Mouse (Mus musculus): ENCODE data around the gene Tnip3. TPM values are rescaled to one million over a fixed set of nuclear protein-coding genes. Genes with fewer than 3 reads are reported as not detected.

Tnip3 gene
- polyA plus RNA-seq (2014; fragmentation: Nextera tagmentation; extraction: Ambion mirVana): not detected in 2 replicates

DNA sequence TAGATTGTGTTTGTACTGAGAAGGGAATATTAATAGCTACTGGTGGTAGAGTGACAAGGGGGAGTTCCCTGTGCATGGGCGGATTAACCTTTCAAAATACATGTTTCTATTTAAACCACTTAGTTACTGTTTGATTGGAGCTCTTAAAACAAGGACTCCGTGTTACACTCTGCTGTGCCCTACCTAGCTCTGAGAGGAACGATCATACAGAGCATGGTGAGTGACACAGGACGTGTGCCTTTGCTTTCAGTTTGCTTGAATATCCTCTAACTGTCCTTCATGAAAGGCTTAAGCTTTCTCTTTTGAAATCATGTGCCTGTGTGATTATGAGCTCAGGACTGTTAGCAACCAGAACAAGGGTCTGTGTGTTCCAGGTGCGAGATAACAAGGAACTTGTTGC is at the start of gene Tnip3:
Gene Tnip3 (plus strand): TSS at position 122 of the 400 bp plus-strand sequence.
- no peak within 1 kb of the TSS for H3K9ac ChIP-seq
- no peaks in the 10 kb centered on the region for H3K4me1 ChIP-seq (replicated peaks; ENCODE audit: control insufficient read depth, insufficient read depth, low read length)
- no peaks in the 10 kb centered on the region for H3K27me3 ChIP-seq (ENCODE audit: control insufficient read depth, insufficient read depth, low read length)
- no peak within 1 kb of the TSS for H3K4me3 ChIP-seq (replicated peaks; ENCODE audit: low read length)
- H3K4me2 ChIP-seq (replicated peaks): no peak within 1 kb of the TSS
- ATAC-seq (ENCODE audit: low FRiP score) (no peak), DNase-seq (ENCODE audit: low spot score) (no peak)
- H3K27ac ChIP-seq: no peak within 1 kb of the TSS
- H3K9me3 ChIP-seq (ENCODE audit: control insufficient read depth, low read length): no peaks in the 10 kb centered on the region
- H3K36me3 ChIP-seq (replicated peaks; ENCODE audit: control insufficient read depth, insufficient read depth): no peaks in the 10 kb centered on the region
- WGBS: 88% methylated on average over 5 of the region's 5 CpGs

DNA sequence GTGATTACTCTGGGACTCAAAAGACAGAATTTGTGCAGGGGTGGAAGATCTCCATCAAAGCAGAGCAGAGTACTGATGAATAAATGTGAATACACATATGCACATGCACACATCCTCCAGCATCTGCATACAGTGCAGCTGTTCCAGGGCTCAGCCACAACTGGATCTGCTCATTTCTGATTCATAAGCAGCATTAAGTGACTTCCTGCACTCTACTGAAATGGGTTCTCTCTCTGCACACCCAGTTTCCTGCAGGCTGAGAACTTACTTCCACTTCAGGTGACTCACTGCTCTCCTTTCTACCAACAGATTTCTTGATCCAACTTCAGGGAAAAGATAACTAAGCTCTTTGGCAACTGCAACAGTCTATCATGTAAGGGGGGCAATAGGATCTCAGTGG is 26.3 kb upstream of the Tnip3 start:
- ATAC-seq (ENCODE audit: low FRiP score) (no peak), DNase-seq (ENCODE audit: low spot score) (no peak)
- Histone ChIP-seq H3K27me3 (ENCODE audit: control insufficient read depth, insufficient read depth, low read length) (no peaks in the 10 kb centered on the region), H3K9me3 (ENCODE audit: control insufficient read depth, low read length) (no peaks in the 10 kb centered on the region), H3K4me1 (replicated peaks; ENCODE audit: control insufficient read depth, insufficient read depth, low read length) (no peaks in the 10 kb centered on the region), H3K27ac (no peak overlapping the region), H3K9ac (no peak overlapping the region), H3K4me2 (replicated peaks) (no peak overlapping the region), H3K4me3 (replicated peaks; ENCODE audit: low read length) (no peak overlapping the region), H3K36me3 (replicated peaks; ENCODE audit: control insufficient read depth, insufficient read depth) (no peaks in the 10 kb centered on the region)

DNA sequence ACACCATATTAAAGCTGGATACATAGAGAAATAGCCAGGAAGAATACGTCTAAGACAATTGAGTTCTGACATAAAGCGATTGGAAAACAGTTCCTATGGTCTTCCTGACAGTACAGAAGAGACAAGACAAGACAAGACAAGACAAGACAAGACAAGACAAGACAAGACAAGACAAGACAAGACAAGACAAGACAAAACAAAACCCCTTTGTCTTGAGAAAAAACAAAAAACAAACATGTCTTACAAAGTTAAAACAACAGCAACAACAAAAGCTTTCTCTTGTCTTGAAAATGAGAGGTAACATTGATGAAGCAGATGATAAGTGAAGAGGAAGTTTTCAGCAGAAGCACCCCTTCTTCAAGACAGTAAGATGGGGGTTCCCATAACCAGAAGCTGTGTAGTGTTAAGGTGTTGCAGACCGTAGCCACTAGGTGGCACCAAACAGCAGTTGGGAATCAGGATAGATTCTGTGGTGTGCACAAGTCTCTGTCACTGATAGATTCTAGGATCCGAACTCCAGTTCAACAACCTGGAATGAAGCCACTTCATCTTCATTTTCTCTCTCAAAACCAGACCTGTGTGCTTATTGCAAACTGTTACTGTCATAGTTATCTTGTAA is 15.0 kb upstream of the Tnip3 start:
- Histone ChIP-seq H3K36me3 (replicated peaks; ENCODE audit: control insufficient read depth, insufficient read depth) (no peaks in the 10 kb centered on the region), H3K27ac (no peak overlapping the region), H3K9ac (no peak overlapping the region), H3K27me3 (ENCODE audit: control insufficient read depth, insufficient read depth, low read length) (no peaks in the 10 kb centered on the region), H3K4me1 (replicated peaks; ENCODE audit: control insufficient read depth, insufficient read depth, low read length) (no peaks in the 10 kb centered on the region), H3K9me3 (ENCODE audit: control insufficient read depth, low read length) (no peaks in the 10 kb centered on the region), H3K4me2 (replicated peaks) (no peak overlapping the region), H3K4me3 (replicated peaks; ENCODE audit: low read length) (no peak overlapping the region)
- ATAC-seq (ENCODE audit: low FRiP score) (peak; percentile 89), DNase-seq (ENCODE audit: low spot score) (peak; percentile 84)
- WGBS: 39% methylated on average over 4 of the region's 4 CpGs

DNA sequence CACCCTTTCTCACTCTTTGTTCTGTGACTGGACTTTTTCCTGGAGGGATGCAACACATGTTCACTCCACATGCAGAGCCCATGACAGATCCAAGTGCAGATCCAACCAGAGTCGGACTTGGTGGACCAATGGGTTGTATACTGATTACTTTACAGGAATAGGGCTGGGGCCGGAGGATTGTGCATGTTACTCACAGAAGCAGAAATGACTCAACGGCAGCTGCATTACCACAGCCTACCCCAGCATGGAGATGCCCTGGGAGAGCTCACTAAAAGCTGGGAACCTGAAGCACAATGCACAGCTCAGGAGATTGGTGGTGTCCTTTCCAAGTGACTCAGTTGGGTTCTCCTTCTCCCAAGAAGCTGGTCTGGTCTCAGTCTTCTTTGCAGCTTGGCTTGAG is 11.3 kb upstream of the Tnip3 start:
- no peaks in the 10 kb centered on the region for H3K9me3 ChIP-seq (ENCODE audit: control insufficient read depth, low read length)
- H3K27ac ChIP-seq: no peak overlapping the region
- no peaks in the 10 kb centered on the region for H3K27me3 ChIP-seq (ENCODE audit: control insufficient read depth, insufficient read depth, low read length)
- H3K36me3 ChIP-seq (replicated peaks; ENCODE audit: control insufficient read depth, insufficient read depth): no peaks in the 10 kb centered on the region
- no peak; the same call in 1 of the 2 replicates for ATAC-seq (ENCODE audit: low FRiP score)
- no peak overlapping the region for H3K4me2 ChIP-seq (replicated peaks)
- no peak for DNase-seq (ENCODE audit: low spot score)
- no peak overlapping the region for H3K9ac ChIP-seq
- 92% methylated on average over 3 of the region's 3 CpGs for WGBS
- H3K4me3 ChIP-seq (replicated peaks; ENCODE audit: low read length): no peak overlapping the region
- H3K4me1 ChIP-seq (replicated peaks; ENCODE audit: control insufficient read depth, insufficient read depth, low read length): no peaks in the 10 kb centered on the region

DNA sequence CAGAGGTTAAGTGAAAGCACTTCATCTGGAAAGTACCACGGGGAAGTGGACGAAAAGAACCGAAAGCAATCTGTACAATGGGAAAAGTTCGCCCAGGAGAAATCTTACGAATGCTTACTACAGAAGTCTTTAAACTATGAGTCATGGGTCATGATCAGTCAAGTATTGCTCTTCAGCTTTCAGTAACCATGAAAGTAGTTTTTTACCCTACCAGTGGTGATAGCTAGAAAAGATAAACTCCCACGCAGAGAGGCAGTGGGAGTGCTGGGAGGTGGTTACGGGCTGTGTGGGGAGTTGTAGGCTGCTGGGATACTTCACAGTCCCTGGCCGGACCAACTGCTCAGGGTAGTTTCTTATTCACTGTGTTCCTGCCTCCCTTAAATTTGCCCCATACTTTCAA is 8.4 kb upstream of the Tnip3 start:
- WGBS: 90% methylated on average over 8 of the region's 8 CpGs
- no peak for ATAC-seq (ENCODE audit: low FRiP score)

DNA sequence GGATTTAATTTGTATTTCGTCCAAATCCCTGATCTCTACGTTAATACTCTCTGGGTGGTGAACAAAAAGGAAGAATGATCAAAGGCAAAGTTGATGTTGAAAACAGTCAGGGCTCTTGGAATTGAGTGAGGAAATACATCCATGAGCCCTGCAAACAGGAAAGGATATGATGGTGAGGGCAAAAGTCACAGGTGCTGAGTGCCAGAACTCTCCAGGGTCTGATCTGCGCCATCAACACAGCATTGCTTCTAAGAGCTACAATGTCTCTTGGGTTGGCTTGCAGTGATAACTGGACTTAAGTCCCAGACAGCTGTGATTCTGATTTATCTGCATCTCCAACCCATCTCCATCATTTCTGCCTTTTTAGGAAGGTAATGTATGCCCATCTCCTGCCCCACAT is 4.3 kb upstream of the Tnip3 start:
- H3K36me3 ChIP-seq (replicated peaks; ENCODE audit: control insufficient read depth, insufficient read depth): no peaks in the 10 kb centered on the region
- ATAC-seq (ENCODE audit: low FRiP score) (no peak), DNase-seq (ENCODE audit: low spot score) (no peak)
- H3K9me3 ChIP-seq (ENCODE audit: control insufficient read depth, low read length): no peaks in the 10 kb centered on the region
- no peak overlapping the region for H3K9ac ChIP-seq
- no peak overlapping the region for H3K4me3 ChIP-seq (replicated peaks; ENCODE audit: low read length)
- 83% methylated on average over 3 of the region's 3 CpGs for WGBS
- no peaks in the 10 kb centered on the region for H3K27me3 ChIP-seq (ENCODE audit: control insufficient read depth, insufficient read depth, low read length)
- H3K4me1 ChIP-seq (replicated peaks; ENCODE audit: control insufficient read depth, insufficient read depth, low read length): no peaks in the 10 kb centered on the region
- H3K27ac ChIP-seq: no peak overlapping the region
- no peak overlapping the region for H3K4me2 ChIP-seq (replicated peaks)

More for the DNA sequence above, 8.4 kb upstream of the Tnip3 start:
- Histone ChIP-seq H3K9me3 (ENCODE audit: control insufficient read depth, low read length) (no peaks in the 10 kb centered on the region), H3K27ac (no peak overlapping the region), H3K4me1 (replicated peaks; ENCODE audit: control insufficient read depth, insufficient read depth, low read length) (no peaks in the 10 kb centered on the region), H3K27me3 (ENCODE audit: control insufficient read depth, insufficient read depth, low read length) (no peaks in the 10 kb centered on the region), H3K4me3 (replicated peaks; ENCODE audit: low read length) (no peak overlapping the region), H3K36me3 (replicated peaks; ENCODE audit: control insufficient read depth, insufficient read depth) (no peaks in the 10 kb centered on the region), H3K4me2 (replicated peaks) (no peak overlapping the region), H3K9ac (no peak overlapping the region)
- no peak for DNase-seq (ENCODE audit: low spot score)

DNA sequence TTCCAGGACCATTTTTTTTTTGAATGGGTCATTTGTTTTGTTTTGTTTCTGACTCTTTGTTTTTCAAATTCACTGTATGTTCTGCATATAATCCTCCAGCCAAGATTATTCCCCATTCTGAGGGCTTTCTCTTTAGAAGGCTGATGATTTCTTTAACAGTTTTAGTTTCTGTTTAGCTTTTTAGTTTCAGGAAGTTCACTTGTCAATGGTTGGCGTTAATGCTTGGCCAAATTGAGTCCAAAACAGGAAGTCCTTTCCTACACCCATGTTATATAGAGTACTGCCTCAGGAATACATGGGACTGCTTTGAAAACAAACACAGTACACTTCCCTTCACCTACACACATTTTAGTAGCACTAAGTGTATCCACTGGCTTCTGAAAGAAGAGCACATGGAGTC is 2.8 kb downstream of the Tnip3 start:
- Histone ChIP-seq H3K36me3 (replicated peaks; ENCODE audit: control insufficient read depth, insufficient read depth) (no peaks in the 10 kb centered on the region), H3K9me3 (ENCODE audit: control insufficient read depth, low read length) (no peaks in the 10 kb centered on the region)
- WGBS: 90% methylated on average over 1 of the region's 1 CpGs

DNA sequence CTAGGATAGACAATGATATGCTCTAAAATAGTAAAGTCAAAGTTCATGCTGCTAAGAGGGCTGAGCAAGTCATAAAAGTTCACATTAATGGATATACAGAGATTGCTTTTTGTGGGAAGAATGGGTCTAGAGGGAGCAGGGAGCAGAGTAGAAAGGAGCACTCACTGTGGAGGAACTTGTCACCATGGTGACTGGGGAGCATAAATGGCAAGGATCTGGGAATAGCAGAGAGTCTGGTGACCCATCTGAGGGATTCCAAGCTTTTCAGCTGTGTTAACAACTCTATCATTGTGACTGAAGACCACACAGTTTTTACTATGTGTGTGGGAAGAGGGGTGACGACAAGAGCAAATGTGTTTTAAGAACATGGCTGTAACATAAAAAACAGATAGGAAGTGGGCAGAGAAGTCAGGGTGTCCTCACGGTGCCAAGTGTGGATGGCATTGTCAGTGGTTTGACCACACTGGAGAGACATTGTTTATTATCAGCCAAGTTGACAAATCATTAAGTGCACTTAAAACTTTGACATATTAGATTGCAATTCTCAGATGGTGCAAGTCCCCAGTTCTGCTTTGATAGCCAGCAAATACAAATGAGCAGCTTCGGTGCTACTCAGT is 6.2 kb downstream of the Tnip3 start:
- ATAC-seq (ENCODE audit: low FRiP score): no peak
- 54% methylated on average over 3 of the region's 3 CpGs for WGBS
- H3K27me3 ChIP-seq (ENCODE audit: control insufficient read depth, insufficient read depth, low read length): no peaks in the 10 kb centered on the region
- no peak for DNase-seq (ENCODE audit: low spot score)
- H3K27ac ChIP-seq: no peak overlapping the region
- H3K4me2 ChIP-seq (replicated peaks): no peak overlapping the region
- no peaks in the 10 kb centered on the region for H3K4me1 ChIP-seq (replicated peaks; ENCODE audit: control insufficient read depth, insufficient read depth, low read length)
- no peaks in the 10 kb centered on the region for H3K9me3 ChIP-seq (ENCODE audit: control insufficient read depth, low read length)
- no peaks in the 10 kb centered on the region for H3K36me3 ChIP-seq (replicated peaks; ENCODE audit: control insufficient read depth, insufficient read depth)
- no peak overlapping the region for H3K4me3 ChIP-seq (replicated peaks; ENCODE audit: low read length)
- no peak overlapping the region for H3K9ac ChIP-seq

More for the DNA sequence above, 2.8 kb downstream of the Tnip3 start:
- no peak overlapping the region for H3K9ac ChIP-seq
- H3K27me3 ChIP-seq (ENCODE audit: control insufficient read depth, insufficient read depth, low read length): no peaks in the 10 kb centered on the region
- no peaks in the 10 kb centered on the region for H3K4me1 ChIP-seq (replicated peaks; ENCODE audit: control insufficient read depth, insufficient read depth, low read length)
- ATAC-seq (ENCODE audit: low FRiP score) (no peak), DNase-seq (ENCODE audit: low spot score) (no peak)
- no peak overlapping the region for H3K4me2 ChIP-seq (replicated peaks)
- no peak overlapping the region for H3K27ac ChIP-seq
- H3K4me3 ChIP-seq (replicated peaks; ENCODE audit: low read length): no peak overlapping the region

DNA sequence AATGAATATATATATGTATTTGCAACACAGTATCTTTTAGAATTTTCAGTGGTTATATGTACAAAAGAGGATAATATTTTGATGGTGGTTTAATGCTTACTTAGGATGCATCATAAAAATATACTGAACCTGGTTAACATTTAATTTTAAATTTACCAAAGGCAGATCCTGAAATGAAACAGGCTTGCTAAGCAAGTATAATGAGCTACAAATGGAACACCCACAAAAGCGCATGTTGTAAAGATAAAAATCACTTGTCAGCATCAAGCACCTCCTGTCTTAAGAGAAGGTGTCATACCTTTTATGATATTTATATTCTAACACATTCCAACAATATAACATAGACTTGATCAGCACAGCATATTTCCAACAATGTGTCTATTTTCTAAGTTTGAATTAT is 8.6 kb downstream of the Tnip3 start:
- DNase-seq (ENCODE audit: low spot score) (no peak), ATAC-seq (ENCODE audit: low FRiP score) (no peak)
- H3K27me3 ChIP-seq (ENCODE audit: control insufficient read depth, insufficient read depth, low read length): no peaks in the 10 kb centered on the region
- no peaks in the 10 kb centered on the region for H3K36me3 ChIP-seq (replicated peaks; ENCODE audit: control insufficient read depth, insufficient read depth)
- H3K9me3 ChIP-seq (ENCODE audit: control insufficient read depth, low read length): no peaks in the 10 kb centered on the region
- H3K4me2 ChIP-seq (replicated peaks): no peak overlapping the region
- no peaks in the 10 kb centered on the region for H3K4me1 ChIP-seq (replicated peaks; ENCODE audit: control insufficient read depth, insufficient read depth, low read length)
- no peak overlapping the region for H3K9ac ChIP-seq
- WGBS: 92% methylated on average over 1 of the region's 1 CpGs
- H3K27ac ChIP-seq: no peak overlapping the region
- H3K4me3 ChIP-seq (replicated peaks; ENCODE audit: low read length): no peak overlapping the region
